Mouse (Mus musculus) testis, adult 2 months (tissue): Measurements from ENCODE around the gene Usp44.

Experiments
- CTCF ChIP-seq: fragments of 200-500 bp; IDR thresholded peaks from 2 replicates; pipeline ENCODE4 v1.5.1; 2012; ENCODE audit warnings: low read depth, mild to moderate bottlenecking, inconsistent platforms, low read length, moderate library complexity; ENCODE audit not compliant: control insufficient read depth, insufficient read depth, insufficient replicate concordance
- POLR2A ChIP-seq: fragments of 200-500 bp; IDR thresholded peaks from 2 replicates; pipeline ENCODE4 v1.6.1; 2012; ENCODE audit warnings: low read depth, mild to moderate bottlenecking, inconsistent platforms, low read length, moderate library complexity; ENCODE audit not compliant: control insufficient read depth

GRCm38 (mm10) chr10:93899907-93900306 is 68.6 kb downstream of the Usp44 start:
- no peak for TF ChIP-seq CTCF
- no peak for TF ChIP-seq POLR2A
